Mouse (Mus musculus) heart, embryonic 12.5 days (tissue): ENCODE data around the gene Tgfb1. TPM values are rescaled to one million over a fixed set of nuclear protein-coding genes. Genes with fewer than 3 reads are reported as not detected.

ENCODE experiments used
- ATAC-seq: fragments of 200-750 bp; cut with Nextera tagmentation; 2 replicates; pipeline ENCODE4 v1.8.0; 2017; ENCODE audit warnings: moderate TSS enrichment, moderate library complexity; ENCODE audit not compliant: insufficient number of reproducible peaks, low FRiP score
- H3K27ac ChIP-seq: fragments of 300-500 bp; sonication (generic); 2 replicates; pipeline ENCODE4 v1.5.1; 2016; ENCODE audit warnings: mild to moderate bottlenecking, moderate library complexity; ENCODE audit not compliant: poor library complexity, severe bottlenecking
- H3K27me3 ChIP-seq: fragments of 300-500 bp; sonication (generic); replicated peaks from 2 replicates; pipeline ENCODE4 v1.6.1; 2016; ENCODE audit warnings: mild to moderate bottlenecking, moderate library complexity
- H3K36me3 ChIP-seq: fragments of 300-500 bp; sonication (generic); 2 replicates; pipeline ENCODE4 v1.6.1; 2016; ENCODE audit warnings: mild to moderate bottlenecking, moderate library complexity
- H3K4me1 ChIP-seq: fragments of 300-500 bp; sonication (generic); replicated peaks from 2 replicates; pipeline ENCODE4 v1.6.1; 2016; ENCODE audit warnings: mild to moderate bottlenecking
- H3K4me2 ChIP-seq: fragments of 300-500 bp; sonication (generic); 2 replicates; pipeline ENCODE4 v1.6.1; 2016; ENCODE audit warnings: mild to moderate bottlenecking, moderate library complexity
- H3K4me3 ChIP-seq: fragments of 300-500 bp; sonication (generic); 2 replicates; pipeline ENCODE4 v1.5.1; 2016; ENCODE audit warnings: mild to moderate bottlenecking
- H3K9ac ChIP-seq: fragments of 300-500 bp; sonication (generic); 2 replicates; pipeline ENCODE4 v1.6.1; 2016; ENCODE audit warnings: mild to moderate bottlenecking, moderate library complexity
- H3K9me3 ChIP-seq: fragments of 300-500 bp; sonication (generic); replicated peaks from 2 replicates; pipeline ENCODE4 v1.6.1; 2016; ENCODE audit warnings: mild to moderate bottlenecking, moderate library complexity
- WGBS: fragments of 180-500 bp; shearing (Covaris S2); methylation state at CpG from one replicate; pipeline ENCODE4 v1.1.7; 2016; 5-methylcytosine and 5-hydroxymethylcytosine counted together
- polyA plus RNA-seq: library from polyadenylated mRNA; unstranded; fragments of >200 nt; fragmentation: Nextera tagmentation; extraction: Ambion mirVana; gene quantifications from 2 replicates; pipeline ENCODE4 v1.2.1, GENCODE M21; 2016

Gene Tgfb1
- polyA plus RNA-seq, 1 experiment from 2014 or later, result 5.1 TPM

DNA sequence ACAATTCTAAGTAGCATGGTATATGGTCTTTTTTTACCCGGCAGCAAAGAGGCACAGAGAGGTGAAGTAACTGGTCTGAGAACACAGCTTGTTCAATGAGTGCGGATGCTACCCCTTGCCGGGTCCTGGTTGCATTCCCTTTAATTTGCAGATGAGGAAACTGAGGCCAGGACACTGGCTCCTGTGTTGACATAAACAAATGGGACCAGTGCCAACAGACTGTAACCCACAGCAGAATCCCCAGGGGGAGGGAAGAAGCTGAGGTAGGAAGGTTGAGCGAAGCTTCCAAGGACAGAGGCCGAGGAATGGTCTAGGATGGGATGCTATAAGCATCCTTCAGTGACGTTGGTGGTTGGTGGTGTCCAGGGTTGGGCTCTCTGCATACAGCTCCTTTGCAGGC, 11.4 kb upstream of the Tgfb1 start:
- Histone ChIP-seq H3K4me3 (no peak overlapping the region), H3K27me3 (peaks cover 43% of the 10 kb centered on the region), H3K36me3 (no peaks in the 10 kb centered on the region), H3K9me3 (no peaks in the 10 kb centered on the region), H3K4me2 (no peak overlapping the region), H3K27ac (no peak overlapping the region), H3K4me1 (peaks cover 8% of the 10 kb centered on the region), H3K9ac (no peak overlapping the region)
- WGBS, result 36% methylated on average over 6 of the region's 6 CpGs
- ATAC-seq, result no peak

DNA sequence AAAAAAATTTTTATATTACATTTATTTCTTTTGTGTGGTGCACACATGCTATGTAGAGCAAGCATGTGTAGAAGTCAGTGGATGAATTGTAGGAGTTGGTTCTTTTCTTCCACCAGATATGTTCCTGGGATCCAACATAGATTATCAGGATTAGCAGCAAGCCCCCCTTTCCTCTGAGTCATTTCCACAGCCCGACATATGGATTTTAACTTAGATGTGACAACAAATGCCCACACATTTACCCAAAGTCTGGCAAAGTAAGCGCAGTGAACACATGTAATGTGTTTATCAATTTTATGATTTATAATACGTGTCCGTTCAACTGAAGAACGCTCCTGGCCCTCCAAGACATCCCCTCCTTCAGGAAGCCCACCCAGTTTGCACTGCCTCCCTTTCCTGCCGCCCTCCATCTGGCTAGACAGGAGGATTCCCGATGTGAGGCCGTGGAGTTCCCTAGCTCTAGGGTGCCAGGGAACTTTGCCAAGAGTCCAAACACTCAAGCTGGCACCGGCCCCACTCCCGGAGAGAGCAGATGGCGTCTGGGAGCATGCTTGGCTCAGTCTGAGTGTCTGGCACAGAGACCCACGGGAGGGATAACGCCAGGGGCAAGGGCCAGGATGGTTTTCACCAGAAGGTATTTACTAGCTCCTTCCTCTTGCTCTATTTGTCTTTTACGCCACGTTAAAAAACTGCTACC, 10.6 kb upstream of the Tgfb1 start:
- WGBS, result 61% methylated on average over 15 of the region's 15 CpGs

DNA sequence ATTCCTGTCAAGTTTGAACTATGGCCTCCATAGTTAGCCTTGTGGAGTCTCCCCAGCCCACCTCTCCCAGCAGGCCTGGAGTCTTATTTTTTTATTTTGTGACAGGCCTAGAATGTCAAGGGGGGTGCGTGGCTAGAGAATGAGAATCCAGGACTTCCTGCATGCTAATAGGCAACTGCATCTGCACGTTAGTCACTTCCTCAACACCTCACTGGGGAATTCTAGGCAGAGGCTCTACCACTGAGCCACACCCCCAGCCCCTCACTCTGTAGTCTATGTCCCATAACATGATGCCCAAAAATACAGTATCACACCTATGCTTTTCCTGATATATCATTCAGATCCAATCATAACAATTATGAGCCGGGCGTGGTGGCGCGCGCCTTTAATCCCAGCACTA, 9.8 kb upstream of the Tgfb1 start:
- Histone ChIP-seq H3K36me3 (no peaks in the 10 kb centered on the region), H3K9me3 (no peaks in the 10 kb centered on the region), H3K4me1 (peaks cover 17% of the 10 kb centered on the region), H3K27me3 (peaks cover 43% of the 10 kb centered on the region), H3K9ac (no peak overlapping the region), H3K27ac (no peak overlapping the region), H3K4me2 (no peak overlapping the region), H3K4me3 (no peak overlapping the region)
- 88% methylated on average over 7 of the region's 7 CpGs for WGBS
- no peak for ATAC-seq

More for the DNA sequence above, 10.6 kb upstream of the Tgfb1 start:
- Histone ChIP-seq H3K9ac (no peak overlapping the region), H3K4me2 (no peak overlapping the region), H3K27ac (no peak overlapping the region), H3K36me3 (no peaks in the 10 kb centered on the region), H3K4me1 (peaks cover 10% of the 10 kb centered on the region), H3K27me3 (peaks cover 43% of the 10 kb centered on the region), H3K4me3 (no peak overlapping the region), H3K9me3 (no peaks in the 10 kb centered on the region)
- ATAC-seq, result no peak

DNA sequence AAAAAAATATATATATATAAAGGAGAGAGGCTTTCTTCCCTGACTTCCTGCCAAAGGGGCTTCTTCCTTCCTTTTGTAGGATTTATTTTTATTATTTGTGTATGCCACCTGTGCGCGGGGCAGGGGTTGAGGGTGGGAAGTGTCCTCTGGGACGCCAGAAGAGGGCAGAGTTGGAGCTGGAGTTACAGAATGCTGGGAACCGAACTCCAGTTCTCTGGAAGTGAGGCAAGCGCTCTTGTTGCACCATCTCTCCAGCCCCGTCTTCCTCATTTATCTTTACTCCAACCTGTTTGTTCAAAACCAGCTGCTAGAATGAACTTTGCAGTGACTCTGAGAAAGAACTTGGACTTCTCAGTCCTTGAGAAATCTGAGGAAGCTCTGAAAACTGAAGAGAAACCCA, 6.8 kb upstream of the Tgfb1 start:
- Histone ChIP-seq H3K27ac (peak overlapping the region; percentile 84), H3K4me3 (peak overlapping the region; percentile 60), H3K4me1 (peaks cover 26% of the 10 kb centered on the region), H3K4me2 (peak overlapping the region; percentile 66), H3K36me3 (peaks cover 9% of the 10 kb centered on the region; the same call in 1 of the 2 replicates), H3K9me3 (no peaks in the 10 kb centered on the region), H3K9ac (peak overlapping the region; percentile 61; the same call in 1 of the 2 replicates), H3K27me3 (peaks cover 22% of the 10 kb centered on the region)
- WGBS, result 8% methylated on average over 6 of the region's 6 CpGs
- ATAC-seq, result no peak

DNA sequence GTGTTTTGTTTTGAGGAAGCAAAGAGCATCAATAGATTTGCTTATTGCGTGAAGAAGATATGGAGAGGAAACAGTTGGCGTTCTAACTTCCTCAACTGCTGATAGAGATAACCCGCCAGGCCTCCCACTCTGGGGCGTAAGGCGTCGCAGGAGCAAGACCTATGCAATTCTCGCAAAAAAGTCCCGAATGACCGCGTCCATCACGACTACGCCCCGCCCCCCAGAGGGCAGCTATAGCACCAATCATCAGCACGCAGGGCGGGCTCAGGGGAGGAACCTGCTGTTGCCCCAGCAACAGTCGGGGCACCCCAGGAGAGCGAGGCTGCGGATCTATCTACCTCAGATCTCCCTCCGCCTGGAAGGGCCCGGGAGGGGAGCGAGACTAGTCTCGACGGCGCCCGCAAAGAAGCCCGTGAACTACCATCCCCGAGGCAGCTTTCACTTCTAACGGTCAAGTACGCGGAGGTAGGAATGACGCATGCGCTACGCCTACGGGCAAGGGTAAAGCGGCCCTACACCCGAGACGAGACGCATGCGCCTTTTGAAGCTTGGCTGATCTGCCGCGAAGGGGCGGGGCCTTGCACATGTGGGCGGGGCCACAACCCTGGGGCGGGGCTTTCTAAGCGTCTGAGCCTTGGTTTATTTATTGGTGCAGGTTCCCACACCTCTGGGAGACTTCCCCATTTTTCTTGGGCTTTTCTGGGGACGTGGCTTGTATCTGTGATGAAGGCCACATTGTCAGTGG, 6.1 kb upstream of the Tgfb1 start, which contains the start of gene B9d2:
Gene B9d2 (plus strand): TSS at position 267 of the 745 bp plus-strand sequence.
- peaks cover 25% of the 10 kb centered on the region for H3K4me1 ChIP-seq
- peak; percentile 96 for ATAC-seq
- peak within 1 kb of the TSS; percentile 60 for H3K4me3 ChIP-seq
- peak within 1 kb of the TSS; percentile 61; the same call in 1 of the 2 replicates for H3K9ac ChIP-seq
- peaks cover 9% of the 10 kb centered on the region; the same call in 1 of the 2 replicates for H3K36me3 ChIP-seq
- under 1% methylated on average over 46 of the region's 46 CpGs for WGBS
- H3K4me2 ChIP-seq, result peak within 1 kb of the TSS; percentile 66
- H3K27me3 ChIP-seq, result peaks cover 15% of the 10 kb centered on the region
- peak within 1 kb of the TSS; percentile 84 for H3K27ac ChIP-seq
- no peaks in the 10 kb centered on the region for H3K9me3 ChIP-seq

DNA sequence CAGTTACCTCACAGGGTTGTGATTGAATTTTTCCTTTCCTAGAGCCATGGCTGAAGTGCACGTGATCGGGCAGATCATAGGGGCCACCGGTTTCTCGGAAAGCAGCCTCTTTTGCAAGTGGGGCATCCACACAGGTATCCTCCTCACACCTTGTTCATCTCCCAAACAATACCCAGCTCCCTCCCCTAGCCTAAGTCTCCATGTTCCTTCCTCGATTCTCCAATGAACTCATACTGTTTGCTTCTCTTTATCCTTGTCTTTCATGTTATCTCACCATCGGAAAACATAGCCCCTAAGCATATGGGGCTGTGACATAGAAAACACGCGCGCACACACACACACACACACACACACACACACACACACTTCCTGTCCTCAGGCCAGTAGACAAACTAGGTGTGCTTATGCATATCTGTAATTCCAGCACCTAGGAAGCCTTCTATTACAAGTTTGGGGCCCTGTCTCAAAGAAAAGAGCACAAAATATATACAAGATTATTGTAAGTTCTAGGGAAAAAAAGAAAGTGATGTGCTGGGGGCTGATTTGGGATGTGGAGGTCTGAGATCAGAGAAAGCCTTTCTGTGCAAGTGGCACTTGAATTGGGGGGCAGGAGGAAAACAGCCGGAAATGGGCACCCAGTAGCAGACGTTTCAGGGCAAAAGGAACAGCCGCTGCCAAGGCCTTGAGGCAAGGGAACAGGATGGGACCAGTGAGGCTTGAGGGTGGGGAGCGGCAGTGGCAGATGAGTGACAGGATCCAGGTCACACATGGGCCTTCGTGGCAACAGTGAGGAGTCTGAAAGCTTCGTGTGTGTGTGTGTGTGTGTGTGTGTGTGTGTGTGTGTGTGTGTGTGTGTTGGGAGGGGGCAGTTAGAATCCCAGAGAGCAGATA, 5.2 kb upstream of the Tgfb1 start:
- ATAC-seq, result no peak
- Histone ChIP-seq H3K4me2 (peak overlapping the region; percentile 66), H3K4me3 (peak overlapping the region; percentile 60), H3K4me1 (peaks cover 29% of the 10 kb centered on the region), H3K9me3 (no peaks in the 10 kb centered on the region), H3K9ac (no peak overlapping the region), H3K27me3 (peaks cover 6% of the 10 kb centered on the region; the same call in 1 of the 2 replicates), H3K27ac (peak overlapping the region; percentile 31; the same call in 1 of the 2 replicates), H3K36me3 (peaks cover 9% of the 10 kb centered on the region; the same call in 1 of the 2 replicates)
- WGBS, result 40% methylated on average over 15 of the region's 15 CpGs

DNA sequence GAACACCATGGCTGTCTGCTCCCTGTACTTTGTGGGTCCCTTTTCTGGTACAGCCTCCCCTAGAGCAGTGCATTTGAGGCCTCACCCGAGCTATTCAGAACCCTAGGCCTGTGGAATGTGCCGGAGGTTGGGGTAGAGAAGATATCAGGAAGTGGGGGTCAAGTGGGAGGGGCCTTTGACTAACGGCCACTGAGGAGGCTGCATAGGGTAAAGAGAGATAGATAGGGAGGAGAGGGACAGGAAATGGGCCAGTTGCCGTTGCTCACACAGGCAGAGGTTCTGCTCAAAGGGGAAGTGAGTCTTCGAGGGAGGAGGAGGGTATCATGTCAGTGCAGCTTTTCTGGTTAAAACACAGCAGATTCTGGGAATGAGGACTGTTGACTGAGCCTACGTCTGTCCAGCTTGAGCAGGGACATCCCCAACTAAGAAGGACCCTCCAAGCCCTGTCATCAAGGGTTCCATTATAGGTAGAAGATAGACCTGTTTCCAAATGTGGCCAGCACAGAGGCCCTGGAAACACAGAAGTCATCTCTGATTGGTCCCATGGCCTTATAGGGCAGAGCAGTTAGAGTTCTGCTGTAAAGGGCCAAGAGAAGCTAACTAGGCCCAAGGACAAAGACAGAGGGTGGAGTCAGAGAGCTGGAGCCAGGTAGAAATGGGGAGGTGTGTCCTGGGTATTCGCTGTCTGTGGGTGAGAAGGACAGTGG, 3.2 kb upstream of the Tgfb1 start:
- H3K9ac ChIP-seq, result no peak overlapping the region
- H3K27me3 ChIP-seq, result no peaks in the 10 kb centered on the region; the same call in 1 of the 2 replicates
- ATAC-seq, result no peak
- H3K4me3 ChIP-seq, result no peak overlapping the region
- 0 out of 2 replicates have a peak overlapping the region, but pooled peaks have one; percentile 15 for H3K4me2 ChIP-seq
- H3K27ac ChIP-seq, result 0 out of 2 replicates have a peak overlapping the region, but pooled peaks have one; percentile 5
- 41% methylated on average over 7 of the region's 7 CpGs for WGBS
- H3K9me3 ChIP-seq, result no peaks in the 10 kb centered on the region
- H3K4me1 ChIP-seq, result peaks cover 33% of the 10 kb centered on the region
- peaks cover 9% of the 10 kb centered on the region; the same call in 1 of the 2 replicates for H3K36me3 ChIP-seq

DNA sequence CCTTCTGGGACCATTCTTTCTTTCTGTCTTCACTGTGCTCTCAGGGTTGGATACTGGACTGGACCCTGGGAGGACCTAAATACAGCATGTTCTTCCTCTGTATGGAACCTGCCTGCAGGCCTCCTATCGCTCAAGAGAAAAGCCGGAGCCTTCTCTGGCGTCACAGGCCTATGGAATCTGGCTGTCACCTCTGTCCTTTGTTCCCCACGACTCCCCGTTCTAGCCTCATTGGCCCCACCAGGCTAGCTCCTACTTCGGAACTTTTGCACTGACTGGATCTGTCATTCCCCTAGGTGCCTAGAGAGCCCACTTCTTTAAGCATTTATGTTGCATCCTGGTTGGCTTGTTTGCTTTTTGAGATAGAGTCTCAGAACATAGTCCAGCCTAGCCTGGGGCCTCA, 2.1 kb upstream of the Tgfb1 start:
- 86% methylated on average over 6 of the region's 6 CpGs for WGBS
- Histone ChIP-seq H3K9me3 (no peaks in the 10 kb centered on the region), H3K27me3 (no peaks in the 10 kb centered on the region; the same call in 1 of the 2 replicates), H3K27ac (no peak overlapping the region), H3K9ac (no peak overlapping the region), H3K36me3 (peaks cover 9% of the 10 kb centered on the region; the same call in 1 of the 2 replicates), H3K4me3 (no peak overlapping the region), H3K4me1 (peaks cover 38% of the 10 kb centered on the region), H3K4me2 (no peak overlapping the region)
- ATAC-seq, result no peak

DNA sequence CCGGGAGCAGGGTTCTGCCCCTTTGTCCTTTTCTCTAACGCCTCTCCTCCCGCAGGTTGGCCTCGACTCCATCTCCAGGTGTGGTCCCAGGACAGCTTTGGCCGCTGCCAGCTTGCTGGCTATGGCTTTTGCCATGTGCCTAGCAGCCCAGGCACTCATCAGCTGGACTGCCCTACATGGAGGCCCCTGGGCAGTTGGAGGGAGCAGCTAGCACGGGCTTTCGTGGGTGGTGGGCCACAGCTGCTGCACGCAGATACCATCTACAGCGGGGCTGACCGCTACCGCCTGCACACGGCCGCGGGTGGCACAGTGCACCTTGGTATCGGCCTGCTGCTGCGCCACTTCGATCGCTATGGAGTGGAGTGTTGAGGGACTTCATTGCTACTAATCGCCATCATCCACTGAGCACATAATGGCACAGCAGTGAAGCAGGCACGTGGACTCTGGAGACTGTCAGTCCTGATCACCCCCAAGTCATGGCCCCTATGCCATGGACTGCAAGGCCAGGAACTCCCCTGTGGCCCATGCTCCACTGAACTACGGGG, 804 bp upstream of the Tgfb1 start:
- H3K36me3 ChIP-seq, result peaks cover 9% of the 10 kb centered on the region; the same call in 1 of the 2 replicates
- no peaks in the 10 kb centered on the region for H3K9me3 ChIP-seq
- peaks cover 42% of the 10 kb centered on the region for H3K4me1 ChIP-seq
- H3K9ac ChIP-seq, result peak overlapping the region; percentile 71; the same call in 1 of the 2 replicates
- no peak for ATAC-seq
- H3K4me3 ChIP-seq, result peak overlapping the region; percentile 59
- WGBS, result 66% methylated on average over 21 of the region's 21 CpGs
- H3K27me3 ChIP-seq, result no peaks in the 10 kb centered on the region; the same call in 1 of the 2 replicates
- H3K4me2 ChIP-seq, result peak overlapping the region; percentile 89
- no peak overlapping the region for H3K27ac ChIP-seq
